Mouse (Mus musculus) CD8-positive naive resting alpha-beta T cell, adult 2 months (primary cell): ENCODE data around the gene Sox8.

ENCODE experiments used
- DNase-seq, 2 experiments: peaks; one replicate each; pipeline ENCODE4 v3.0.0; 2022; ENCODE audit warnings: low read depth in 2 of 2, low spot score in 2 of 2

Gene Sox8

GRCm38 (mm10) chr17:25555666-25556629 lies 14.5 kb downstream of the Sox8 start:
- DNase-seq, result no peak

GRCm38 (mm10) chr17:25555159-25555558 lies 15.3 kb downstream of the Sox8 start:
- no peak for DNase-seq

- no peak for DNase-seq
Observed at GRCm38 (mm10) chr17:25551313-25551712, 19.2 kb downstream of the Sox8 start.

GRCm38 (mm10) chr17:25550020-25550419 lies 20.5 kb downstream of the Sox8 start:
- no peak for DNase-seq

GRCm38 (mm10) chr17:25547026-25547425 lies 23.5 kb downstream of the Sox8 start:
- DNase-seq, result no peak

- DNase-seq, result no peak
Observed at GRCm38 (mm10) chr17:25541768-25542167, 28.7 kb downstream of the Sox8 start.

- DNase-seq, result no peak
Observed at GRCm38 (mm10) chr17:25540731-25541130, 29.8 kb downstream of the Sox8 start.

- DNase-seq, result no peak
Observed at GRCm38 (mm10) chr17:25538945-25539875, 31.3 kb downstream of the Sox8 start.

- DNase-seq, result no peak
Observed at GRCm38 (mm10) chr17:25530357-25531022, 40.0 kb downstream of the Sox8 start.

- DNase-seq, result no peak
Observed at GRCm38 (mm10) chr17:25522080-25522479, 48.4 kb downstream of the Sox8 start.

- DNase-seq, result no peak
Observed at GRCm38 (mm10) chr17:25520492-25520891, 50.0 kb downstream of the Sox8 start.

GRCm38 (mm10) chr17:25519511-25519910 lies 51.0 kb downstream of the Sox8 start:
- DNase-seq, result no peak

- no peak for DNase-seq
Observed at GRCm38 (mm10) chr17:25518144-25518543, 52.3 kb downstream of the Sox8 start.

GRCm38 (mm10) chr17:25516315-25516714 lies 54.2 kb downstream of the Sox8 start:
- DNase-seq, result no peak
